Mouse (Mus musculus): ENCODE data around the gene Fbxl3.
A peak's percentile ranks its signal among the peaks of the same experiment; 100 is the strongest.

The Fbxl3 gene

GRCm38 (mm10) chr14:103046677-103047076 is 52.7 kb downstream of the Fbxl3 start, which contains the start of gene Acod1:
TSS of gene Acod1 (plus strand) at chr14:103046977.
- DNase-seq (ENCODE audit: low read depth, low spot score), result no peak

GRCm38 (mm10) chr14:103037016-103037415 is 62.4 kb downstream of the Fbxl3 start:
- no peak for DNase-seq (ENCODE audit: low read depth, low spot score)

DNA sequence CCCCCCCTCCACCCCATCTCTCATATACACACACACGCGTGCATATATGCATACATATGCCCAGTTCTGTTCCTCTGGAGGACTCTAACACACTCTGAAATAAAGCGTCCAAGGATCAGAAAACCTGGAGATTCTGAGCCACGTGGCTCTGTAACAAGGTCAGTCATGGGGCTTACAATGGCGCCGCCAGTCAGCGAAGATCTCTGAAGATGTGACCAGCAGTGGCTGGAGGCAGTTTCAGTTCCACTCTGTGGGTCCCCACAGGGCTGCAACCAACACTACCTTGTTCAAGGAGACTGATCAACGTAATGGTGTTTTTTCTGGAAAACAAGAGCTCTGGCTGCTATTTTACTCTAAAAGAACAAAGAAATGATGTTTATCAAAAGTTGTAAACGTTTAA is 65.3 kb downstream of the Fbxl3 start:
- DNase-seq (ENCODE audit: low read depth, low spot score), result peak; percentile 12

- peak; percentile 28 for DNase-seq (ENCODE audit: low read depth, low spot score)
Observed at GRCm38 (mm10) chr14:103033271-103033823, 66.0 kb downstream of the Fbxl3 start.

Data from brain, adult 2 months (tissue).